Mouse (Mus musculus): Measurements from ENCODE around the gene N4bp2.

DNA sequence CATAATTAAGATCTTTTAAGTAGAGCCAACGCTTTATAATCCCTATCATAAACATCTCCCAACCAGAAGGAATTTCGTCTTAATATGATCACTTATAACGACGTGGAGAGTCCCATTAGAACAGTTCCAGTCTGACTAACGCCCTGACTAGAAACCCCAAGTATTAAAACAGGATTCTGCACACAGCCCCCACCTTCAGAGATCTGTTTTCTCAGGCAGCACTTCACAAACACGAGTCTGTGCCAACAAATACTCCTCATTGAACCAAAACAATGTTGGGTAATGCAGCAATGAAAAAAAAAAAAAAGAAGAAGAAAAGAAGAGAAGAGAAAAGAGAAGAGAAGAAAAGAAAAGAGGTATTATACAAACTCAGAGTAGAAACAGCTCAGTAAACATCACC is 96.1 kb downstream of the N4bp2 start:
- no peak for TF ChIP-seq GATA1 (IDR thresholded peaks at IDR 0.05; ENCODE audit: borderline replicate concordance, low read length)
- no peak for TF ChIP-seq FLI1 (IDR thresholded peaks at IDR 0.05; ENCODE audit: low read length)

Data from megakaryocyte, embryonic 14.5 days (primary cell).